Mouse (Mus musculus) A20 (cell line): ENCODE results near the gene Map1lc3a.

Source experiments
- DNase-seq: peaks from one replicate; pipeline ENCODE4 v3.0.0-alpha.2; 2011; ENCODE audit warnings: low read depth, low spot score

Map1lc3a gene

DNA sequence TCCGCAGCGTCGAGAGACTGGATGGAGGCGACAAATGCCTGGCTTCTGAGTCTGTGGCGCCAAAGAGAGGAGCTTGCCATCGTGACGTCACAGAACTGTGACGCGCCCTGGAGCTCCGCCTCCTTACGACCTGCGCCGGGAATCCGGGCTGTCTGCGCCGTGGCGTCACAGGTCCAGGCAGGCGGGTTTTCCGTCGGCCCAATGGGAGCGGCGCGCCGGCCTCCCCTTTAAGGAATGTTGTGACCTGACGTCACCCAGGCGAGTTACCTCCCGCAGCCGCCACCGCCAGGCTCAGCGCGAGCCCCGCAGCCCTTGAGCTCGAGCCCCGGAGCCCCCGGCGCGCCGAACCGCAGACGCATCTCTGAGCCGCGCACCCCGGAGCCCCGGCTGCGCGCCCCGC, at the start of gene Map1lc3a:
TSS of gene Map1lc3a (plus strand) at position 103 of the 400 bp plus-strand sequence.
- DNase-seq: peak; percentile 88

DNA sequence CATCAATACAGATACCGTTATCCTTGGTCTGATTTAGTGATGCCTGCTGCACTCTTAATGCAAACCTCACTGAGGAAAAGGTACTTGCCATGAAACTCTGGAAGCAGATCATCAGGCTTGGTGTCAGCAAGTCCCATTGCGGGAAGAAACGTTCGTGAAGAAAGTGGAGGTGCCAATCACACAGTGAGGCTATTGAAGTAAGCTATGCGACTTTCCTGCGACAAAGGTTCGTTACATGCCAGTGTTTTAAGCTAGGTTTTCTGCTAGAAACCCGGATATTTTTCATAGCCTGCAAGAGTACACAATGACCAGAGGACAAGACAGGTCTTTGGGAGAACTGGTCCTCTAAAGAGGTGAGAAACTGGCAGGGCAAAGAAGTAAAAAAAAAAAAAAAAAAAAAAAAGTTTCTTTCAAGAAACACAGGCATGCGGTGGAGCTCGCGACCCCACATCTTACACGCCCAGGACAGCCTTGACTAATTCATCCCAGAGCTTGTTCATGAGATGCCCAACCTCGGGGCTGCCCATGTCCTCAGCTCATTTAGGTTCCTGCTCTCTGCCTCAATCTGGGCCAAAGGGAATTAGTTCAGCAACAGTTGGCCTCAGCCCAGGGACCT, 40.2 kb upstream of the Map1lc3a start:
- DNase-seq: no peak

DNA sequence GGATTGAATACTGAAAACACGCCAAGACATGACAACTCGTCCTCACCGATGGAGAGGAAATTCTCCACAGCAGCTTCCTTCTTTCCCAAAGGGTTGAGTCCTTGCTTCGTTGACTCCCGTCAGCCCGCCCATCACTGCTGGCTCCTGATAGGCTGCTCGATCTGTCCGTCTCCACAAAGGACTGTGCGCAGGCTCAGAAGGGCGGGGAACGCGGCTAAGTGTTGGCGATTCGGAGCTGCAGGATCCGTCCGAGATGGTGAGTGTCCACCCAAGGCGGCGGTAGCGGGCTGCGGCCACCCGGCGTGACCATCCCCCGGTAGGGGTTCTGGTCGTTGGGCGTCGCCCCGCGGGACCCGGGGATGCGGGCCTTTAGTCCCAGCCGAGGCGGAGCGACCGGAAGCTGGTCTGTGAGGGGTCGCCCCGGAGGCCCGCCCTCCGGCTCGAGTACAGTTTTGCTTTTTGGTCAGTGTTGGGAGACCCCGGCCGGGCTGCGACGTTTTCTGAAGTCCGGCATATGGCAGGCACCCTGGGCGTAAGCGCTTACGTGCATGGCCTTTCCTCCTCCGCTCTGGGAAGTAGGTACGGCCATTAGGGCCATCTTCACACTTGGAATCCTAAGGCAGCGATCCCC, 39.6 kb upstream of the Map1lc3a start, which contains the start of gene Dynlrb1:
TSS of gene Dynlrb1 (plus strand) at position 172 of the 631 bp plus-strand sequence.
- peak; percentile 98 for DNase-seq

DNA sequence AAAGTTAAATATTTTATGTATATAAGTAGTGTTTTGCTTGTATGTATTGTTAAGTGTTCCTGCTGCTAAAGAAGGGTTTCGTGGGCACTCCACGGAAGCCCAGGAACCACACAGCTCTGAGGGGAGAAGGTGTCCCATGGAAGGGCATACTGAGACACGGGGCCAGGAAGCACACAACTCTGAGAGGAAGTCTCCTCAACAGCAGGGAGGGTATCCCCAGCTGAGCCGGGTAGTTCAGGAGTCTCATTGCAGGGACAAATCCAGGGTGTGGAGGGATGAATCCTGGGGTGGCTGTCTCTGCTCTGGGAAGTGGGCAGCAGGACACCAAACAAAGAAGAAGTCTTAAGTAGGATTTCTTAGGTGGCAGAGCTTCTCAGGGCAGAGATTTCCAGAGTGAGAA, 38.8 kb upstream of the Map1lc3a start:
- no peak for DNase-seq

DNA sequence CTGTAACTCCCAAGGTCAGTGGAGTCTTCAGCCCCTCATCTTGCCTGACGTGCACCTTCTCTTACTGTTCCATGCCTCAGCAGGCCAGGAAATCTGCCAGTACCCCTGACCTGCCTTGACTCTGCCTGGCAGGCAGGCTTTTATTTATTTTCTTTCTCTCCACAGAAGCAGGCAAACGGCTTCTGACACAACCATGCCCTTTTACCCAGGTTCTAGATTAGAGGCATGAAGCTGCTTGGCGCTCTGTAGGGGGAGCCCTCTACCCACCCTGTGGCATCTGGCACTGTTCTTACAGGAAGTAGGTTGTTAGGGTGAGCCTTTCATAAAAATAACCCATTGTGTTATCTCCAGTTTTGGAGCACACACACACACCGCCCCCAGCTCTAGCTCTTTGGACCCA, 35.2 kb upstream of the Map1lc3a start:
- DNase-seq: peak; percentile 69

DNA sequence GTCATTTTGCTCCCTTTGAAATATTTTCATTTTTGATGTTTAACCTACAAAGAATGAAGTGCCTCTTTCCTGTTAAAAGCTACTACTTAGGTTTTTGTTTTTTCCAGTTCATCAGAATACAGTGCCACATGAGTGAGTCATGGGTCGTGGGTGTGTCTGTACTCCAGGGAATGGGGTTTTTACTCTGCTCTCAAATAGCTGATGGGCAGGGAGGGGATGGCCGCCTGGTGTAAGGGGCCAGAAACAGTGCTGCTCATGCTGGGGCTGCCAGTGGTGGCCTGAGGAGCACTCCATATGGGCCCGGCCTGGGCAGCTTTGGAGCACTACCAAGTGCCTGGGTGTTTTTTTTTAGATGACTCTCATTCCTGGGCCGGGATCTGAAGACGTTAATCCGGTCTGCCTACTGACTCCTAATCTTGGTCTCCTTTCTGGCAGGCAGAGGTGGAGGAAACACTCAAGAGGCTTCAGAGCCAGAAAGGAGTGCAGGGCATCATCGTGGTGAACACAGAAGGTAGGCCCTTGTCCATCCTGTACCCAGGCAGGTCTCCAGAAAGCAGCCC, 33.7 kb upstream of the Map1lc3a start:
- no peak for DNase-seq

DNA sequence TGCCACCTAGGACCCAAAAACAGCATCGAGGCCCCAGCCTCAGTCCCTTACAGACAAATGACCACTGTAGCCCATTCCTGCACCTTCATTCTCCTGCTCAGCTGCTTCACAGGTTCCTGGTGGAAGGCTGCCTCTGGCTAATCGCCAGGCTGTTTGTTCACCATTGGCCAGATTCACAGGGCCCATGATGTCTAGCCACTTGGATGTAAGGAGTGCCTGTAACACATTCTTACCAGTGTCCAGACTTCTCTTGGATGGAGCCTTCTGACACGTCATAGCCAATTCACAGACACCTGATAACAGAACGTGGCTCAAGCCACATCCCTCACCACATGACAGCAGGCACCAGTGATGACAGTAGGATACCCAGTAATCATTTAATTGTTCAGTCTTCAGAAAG, 29.9 kb upstream of the Map1lc3a start:
- no peak for DNase-seq

DNA sequence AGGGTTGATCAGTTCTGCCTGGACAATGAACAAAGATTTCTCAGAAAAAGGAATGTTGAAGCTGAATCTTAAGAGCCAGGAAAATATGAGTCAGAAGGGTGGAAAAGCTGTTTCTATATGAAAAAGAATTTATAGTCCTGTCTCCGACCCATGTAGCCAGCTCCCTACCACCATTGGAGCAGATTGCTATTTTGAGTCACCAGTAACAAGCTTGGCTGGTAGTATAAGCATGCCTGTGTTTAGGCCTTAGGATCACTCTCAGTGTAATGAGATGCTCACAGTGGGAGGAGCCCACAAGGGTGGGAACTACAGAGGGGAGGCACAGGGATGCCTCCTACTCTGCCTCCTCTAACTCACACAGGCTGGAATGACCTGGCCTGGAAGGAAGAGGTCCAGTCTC, 27.9 kb upstream of the Map1lc3a start:
- no peak for DNase-seq

DNA sequence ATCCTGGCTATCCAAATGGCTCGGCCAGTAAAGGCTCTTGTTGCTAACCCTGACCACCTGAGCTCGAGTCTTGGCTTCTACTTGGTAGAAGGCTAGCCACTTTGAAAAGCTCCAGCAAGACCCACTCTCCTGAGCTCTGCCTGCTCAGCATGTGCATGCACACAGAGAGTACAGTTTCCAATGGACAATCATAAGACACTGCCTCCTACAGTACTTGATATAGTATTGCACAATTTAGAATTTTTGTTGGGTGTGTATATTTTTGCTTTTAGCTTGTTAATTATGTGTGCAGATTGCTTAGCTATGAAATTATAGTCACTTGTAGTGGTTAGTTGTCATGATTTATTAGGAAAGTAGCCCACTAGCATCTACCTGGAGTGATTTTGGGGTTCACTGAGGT, 27.4 kb upstream of the Map1lc3a start:
- DNase-seq: no peak

DNA sequence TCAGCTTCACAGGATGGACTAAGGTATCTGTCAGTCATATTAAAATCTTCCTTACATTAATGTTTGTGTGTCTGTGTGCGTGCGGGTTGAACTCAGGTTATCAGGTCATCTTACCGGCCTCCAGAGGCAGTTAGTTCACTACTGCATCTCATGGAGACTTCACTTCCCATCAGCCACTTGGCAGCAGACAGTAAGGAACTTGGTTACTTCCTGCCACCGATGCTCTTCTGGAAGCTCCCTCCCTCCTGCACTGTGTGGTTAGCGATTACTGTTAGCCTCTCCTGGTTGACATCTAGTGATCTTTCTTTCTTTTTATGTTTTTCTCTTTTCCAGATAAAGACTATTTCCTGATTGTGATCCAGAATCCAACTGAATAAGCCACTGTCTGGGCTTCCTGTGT, 26.5 kb upstream of the Map1lc3a start:
- DNase-seq: no peak

DNA sequence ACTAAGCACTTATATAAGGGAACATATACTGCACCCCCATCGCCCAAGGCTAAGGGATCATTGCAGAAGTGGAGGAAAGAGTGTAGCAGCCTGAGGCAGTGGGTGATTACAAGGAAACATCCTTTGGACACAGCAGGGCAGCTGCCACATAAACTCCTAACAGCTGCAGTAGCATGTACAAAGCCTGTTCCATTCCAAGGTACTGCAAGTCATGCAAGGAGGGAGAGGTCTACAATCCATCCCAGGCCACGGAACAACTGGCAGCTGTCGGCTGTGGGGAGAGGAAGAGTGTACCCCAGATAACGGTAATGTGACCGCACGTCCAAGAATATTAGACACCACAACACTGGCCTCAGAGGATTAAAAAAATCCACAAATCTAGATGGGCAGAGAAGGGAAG, 10.6 kb upstream of the Map1lc3a start:
- no peak for DNase-seq

DNA sequence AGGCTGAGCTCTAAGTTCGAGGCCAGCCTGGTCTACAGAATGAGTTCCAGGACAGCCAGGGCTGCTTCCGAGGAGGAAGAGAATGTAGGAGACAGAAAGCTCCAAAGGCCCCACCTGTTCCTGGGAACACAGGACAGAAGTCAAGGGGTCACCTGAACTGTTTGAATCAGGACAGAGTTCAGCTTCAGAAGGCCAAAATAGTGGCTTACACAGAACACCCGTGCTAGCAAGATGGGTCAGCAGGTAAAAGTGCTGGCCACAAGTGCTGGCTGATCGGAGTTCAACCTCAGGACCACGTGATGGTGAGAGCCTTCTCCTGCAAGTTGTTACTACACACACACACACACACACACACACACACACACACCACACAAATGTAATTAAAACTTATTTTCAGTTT, 9.2 kb upstream of the Map1lc3a start:
- no peak for DNase-seq

DNA sequence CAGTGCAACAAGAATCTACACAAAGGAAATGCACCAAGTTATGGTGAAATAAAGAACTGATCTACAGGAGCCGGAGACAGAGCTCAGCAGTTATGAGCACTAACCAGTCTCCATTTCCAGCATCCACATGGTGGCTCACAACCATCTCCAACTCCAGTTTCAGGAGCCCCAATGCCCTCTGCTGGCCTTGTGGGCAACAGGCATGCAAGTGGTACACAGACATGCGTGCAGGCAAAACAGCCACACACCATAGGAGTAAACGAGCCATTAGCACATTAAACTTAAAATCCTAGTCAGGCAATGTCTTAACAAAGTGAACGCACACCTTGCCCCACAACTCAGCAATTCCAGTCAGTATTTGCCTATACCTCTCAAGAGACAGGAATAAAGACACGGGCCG, 4.1 kb upstream of the Map1lc3a start:
- peak; percentile 60 for DNase-seq

DNA sequence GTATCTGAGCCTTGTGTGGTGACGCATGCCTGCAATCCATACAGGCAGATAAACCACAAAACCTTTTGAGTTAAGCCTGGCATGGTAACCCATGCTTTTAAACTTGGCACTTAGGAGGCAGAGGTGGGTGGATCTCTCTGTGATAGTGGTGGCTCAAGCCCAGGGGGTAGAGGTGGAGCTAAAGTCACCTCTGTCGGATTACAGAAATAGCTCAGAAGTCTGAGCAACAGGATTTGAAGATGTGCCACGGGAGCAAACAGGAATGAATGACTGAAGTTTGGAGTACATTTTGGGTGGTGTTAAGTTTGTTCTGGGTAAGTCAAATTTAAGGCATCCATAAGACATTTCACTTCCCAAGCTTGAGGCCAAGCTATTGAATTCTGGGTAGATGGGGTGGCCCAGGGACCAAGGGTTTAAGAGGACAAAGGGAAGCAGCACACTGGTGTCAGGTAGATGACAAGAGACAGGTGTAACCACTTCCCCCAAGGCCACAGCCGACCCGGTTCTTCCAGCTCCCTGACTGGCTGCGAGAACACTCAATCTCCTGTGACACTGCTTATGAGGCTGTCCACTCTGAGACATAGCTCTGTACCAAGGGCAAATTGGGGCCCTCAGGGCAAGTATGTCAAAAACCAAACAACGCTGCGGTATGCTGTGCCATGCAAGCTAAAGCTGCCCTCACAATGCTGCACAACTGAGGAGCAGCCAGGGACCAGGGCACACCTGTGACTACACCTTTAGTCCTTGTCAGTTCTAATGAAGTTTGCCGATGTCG, 3.5 kb upstream of the Map1lc3a start:
- DNase-seq: no peak

DNA sequence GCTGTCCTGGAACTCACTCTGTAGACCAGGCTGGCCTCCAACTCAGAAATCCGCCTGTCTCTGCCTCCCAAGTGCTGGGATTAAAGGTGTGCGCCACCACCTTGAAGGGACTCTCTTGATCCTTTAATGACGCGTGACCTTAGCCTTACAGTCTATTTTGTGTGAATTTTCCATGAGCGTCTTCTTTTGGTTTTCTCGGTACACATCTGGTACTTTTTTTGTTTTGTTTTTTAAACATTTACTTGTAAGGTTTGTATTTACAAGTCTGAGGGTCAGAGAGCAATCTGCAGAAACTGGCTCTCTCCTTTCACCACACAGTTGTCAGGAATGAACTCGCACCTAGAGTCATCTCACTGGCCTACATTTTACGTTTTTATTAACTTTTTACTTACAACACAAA, 2.5 kb upstream of the Map1lc3a start:
- DNase-seq: no peak

DNA sequence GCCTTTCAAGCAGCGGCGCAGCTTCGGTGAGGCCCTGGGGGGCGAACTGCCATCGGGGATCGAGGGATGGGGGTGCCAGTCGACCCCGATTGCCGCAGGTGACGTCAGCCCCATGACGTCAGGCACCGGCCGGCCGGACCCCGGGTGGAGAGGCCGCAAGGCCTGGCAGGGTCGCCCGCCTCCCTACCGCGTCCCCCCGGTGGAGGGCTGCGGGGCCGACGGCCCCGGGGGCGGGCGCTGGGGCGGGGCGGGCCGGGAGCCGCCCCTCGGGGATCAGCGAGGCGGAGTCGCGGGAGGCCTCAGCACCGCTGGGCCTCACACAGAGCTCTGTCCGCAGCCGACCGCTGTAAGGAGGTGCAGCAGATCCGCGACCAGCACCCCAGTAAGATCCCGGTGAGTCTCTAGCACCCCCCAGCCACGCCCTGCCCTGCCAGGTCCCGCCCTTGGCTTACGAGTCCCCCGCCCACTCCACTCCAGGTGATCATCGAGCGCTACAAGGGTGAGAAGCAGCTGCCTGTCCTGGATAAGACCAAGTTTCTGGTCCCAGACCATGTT, 601 bp downstream of the Map1lc3a start:
- peak; percentile 76 for DNase-seq

DNA sequence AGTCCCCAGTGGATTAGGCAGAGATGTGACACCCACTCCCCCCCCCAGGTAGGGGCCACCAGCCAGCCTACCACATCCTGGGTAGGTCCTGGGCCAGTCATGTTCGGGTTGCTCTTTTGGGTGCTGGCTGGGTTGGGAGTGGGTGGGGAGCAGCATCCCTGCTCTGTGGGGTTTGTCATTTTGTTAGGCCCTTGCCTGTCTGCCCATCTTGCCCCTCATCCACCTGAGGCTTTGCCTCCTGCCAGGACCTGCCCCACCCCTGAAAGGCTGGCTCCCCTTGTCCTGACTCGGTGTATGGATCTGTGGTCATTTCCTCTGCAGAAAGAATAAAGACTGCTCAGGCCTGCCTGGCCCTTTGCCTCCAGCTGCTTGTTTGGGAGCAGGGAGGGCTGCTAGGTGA, 1.6 kb downstream of the Map1lc3a start:
- no peak for DNase-seq

DNA sequence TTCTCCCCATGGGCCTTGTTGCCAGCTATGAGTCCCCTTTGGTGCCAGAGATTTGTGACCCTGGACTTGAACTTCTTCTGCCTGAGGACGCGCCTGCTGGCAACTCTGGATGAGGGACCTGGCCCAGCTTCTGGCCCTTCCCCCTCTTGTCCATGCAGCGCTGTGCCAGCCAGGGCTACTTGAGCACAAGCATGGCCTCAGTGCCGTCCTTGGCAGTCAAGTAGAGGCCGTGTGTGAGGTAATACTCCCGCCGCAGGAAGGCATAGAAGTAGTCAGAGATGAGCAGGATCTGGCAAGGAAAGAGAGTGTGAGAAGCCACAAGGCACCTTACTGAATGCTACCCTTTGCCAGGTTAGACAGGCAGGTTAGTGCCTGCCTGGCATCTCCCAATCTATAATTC, 2.3 kb downstream of the Map1lc3a start:
- no peak for DNase-seq

DNA sequence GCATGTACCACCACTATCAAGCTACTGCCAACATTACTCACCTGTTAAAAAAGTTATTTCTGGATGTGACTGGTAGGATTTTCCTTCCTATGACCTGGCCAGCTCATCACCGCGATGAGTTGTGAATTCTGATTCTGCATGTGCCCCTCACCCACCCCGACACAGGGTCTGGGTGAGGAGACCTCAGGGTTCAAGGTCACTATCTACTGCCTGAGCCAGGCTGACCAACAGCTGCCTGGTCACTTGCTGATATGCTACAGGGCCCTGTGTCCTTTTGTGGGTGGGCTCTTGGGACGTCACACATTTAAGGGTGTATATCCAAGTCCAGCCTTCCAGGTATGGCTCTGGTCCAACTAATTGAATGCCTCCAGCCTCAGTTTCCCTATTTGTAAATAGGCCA, 3.1 kb downstream of the Map1lc3a start:
- DNase-seq: no peak

DNA sequence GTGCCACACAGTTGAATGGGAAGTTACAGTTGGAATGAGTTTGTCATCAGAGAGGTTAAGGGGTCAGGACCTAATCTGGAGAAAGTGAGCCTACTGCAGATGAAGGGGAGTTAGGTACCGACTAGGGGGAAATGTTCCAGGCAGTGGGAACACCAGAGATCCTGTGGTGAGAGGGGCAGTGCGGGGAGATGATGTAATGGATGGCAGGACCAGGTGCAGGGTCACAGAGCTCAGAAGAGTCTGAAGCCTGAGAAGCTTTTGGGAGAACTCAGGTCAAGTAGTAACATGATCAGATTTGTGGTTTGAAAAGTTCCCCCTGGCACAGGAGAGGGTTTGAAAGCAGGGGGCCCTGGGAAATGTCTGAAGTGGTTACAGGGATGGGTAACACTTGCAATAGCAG, 4.0 kb downstream of the Map1lc3a start:
- no peak for DNase-seq

DNA sequence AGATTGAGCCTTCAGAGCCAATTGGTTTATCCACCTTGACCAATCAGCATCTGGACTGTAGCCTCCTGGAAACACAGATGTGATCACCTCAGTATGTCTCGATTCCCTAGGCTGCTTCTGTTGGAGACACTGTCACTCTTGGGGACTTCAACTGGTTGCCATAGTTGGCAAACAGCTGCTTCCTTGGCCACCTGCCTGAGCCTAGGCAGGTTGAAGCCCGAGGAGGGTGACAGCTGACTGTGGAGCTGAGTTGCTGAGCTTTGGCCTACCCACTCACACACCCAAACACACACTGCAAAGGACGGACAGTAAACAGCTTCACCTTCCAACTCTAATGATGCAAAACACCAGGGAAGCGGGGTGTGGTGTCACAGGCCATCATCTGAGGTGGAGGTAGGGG, 7.7 kb downstream of the Map1lc3a start:
- no peak for DNase-seq

DNA sequence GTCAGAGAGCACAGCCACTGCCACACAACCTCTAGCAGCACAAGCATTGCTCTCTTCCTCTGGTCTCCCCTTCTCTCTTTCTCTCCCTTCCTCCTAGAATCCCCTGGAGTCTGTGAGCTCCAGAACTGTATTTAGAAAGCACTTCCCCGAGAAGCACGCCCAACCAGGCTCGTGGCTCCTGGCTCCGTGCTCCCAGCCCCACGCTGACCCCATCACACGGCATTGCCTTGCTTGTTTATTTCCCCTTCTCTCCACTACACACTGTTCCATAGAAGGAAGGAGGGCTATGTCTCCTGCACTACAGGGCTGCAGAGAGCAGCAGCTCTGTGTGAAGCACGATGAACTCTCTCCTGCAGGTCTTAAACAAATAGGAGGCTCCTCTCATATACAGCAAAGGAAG, 8.6 kb downstream of the Map1lc3a start:
- DNase-seq: no peak
